Mouse (Mus musculus): ENCODE measurements around the gene Cd68.

GRCm38 (mm10) chr11:69714636-69715329 lies 48.8 kb upstream of the Cd68 start:
- TF ChIP-seq CTCF (IDR thresholded peaks at IDR 0.05) (no peak), EP300 (IDR thresholded peaks at IDR 0.05) (no peak)
